Mouse (Mus musculus) megakaryocyte, embryonic 14.5 days (primary cell): ENCODE results near the gene Plekha4.

Source experiments
- FLI1 ChIP-seq: IDR thresholded peaks from 2 replicates; pipeline ENCODE4 v1.6.1; 2012; ENCODE audit warnings: low read length, inconsistent platforms, mixed read lengths
- GATA1 ChIP-seq: IDR thresholded peaks from 3 replicates; pipeline ENCODE4 v1.6.1; 2012; ENCODE audit warnings: mixed read lengths, low read length, inconsistent platforms, borderline replicate concordance

- TF ChIP-seq GATA1 (no peak), FLI1 (no peak)
These were observed 45.8 kb downstream of the Plekha4 start for GRCm38 (mm10) chr7:45571966-45572365.
